Mouse (Mus musculus) layer of hippocampus, adult 11-12 months (tissue): ENCODE measurements at regions not wholly inside any gene's neighbourhood (a gene's known extent, or its start where the extent isn't known, plus 50 kb on each side); places are given as distances from the start of the nearest gene placed in this dataset.
"Not testable (repeated sequence)": the region's sequence is repeated elsewhere in the genome, so short reads cannot be mapped to it uniquely, and the experiment has no call there.

Experiments used
- DNase-seq: peaks from one replicate; pipeline ENCODE4 v3.0.0; 2022; ENCODE audit warnings: low spot score

GRCm38 (mm10) chr16:50009542-50009941, 209.2 kb downstream of the Cd47 start:
- peak; percentile 67 for DNase-seq

GRCm38 (mm10) chr16:50010074-50010473, 209.7 kb downstream of the Cd47 start:
- no peak for DNase-seq

- DNase-seq, result peak; percentile 24
Measured at GRCm38 (mm10) chr16:50010532-50010971, 210.2 kb downstream of the Cd47 start.

- no peak for DNase-seq
Measured at GRCm38 (mm10) chr16:50023885-50024284, 223.6 kb downstream of the Cd47 start.

- no peak for DNase-seq
Measured at GRCm38 (mm10) chr16:50026100-50026884, 226.0 kb downstream of the Cd47 start.

GRCm38 (mm10) chr16:50027189-50027588, 226.9 kb downstream of the Cd47 start:
- DNase-seq, result no peak

GRCm38 (mm10) chr16:50029711-50030110, 229.4 kb downstream of the Cd47 start:
- no peak for DNase-seq

- DNase-seq, result not testable (repeated sequence)
Measured at GRCm38 (mm10) chr16:50030355-50030754, 230.0 kb downstream of the Cd47 start.

GRCm38 (mm10) chr16:50030905-50031369, 230.6 kb downstream of the Cd47 start:
- no peak for DNase-seq

- DNase-seq, result no peak
Measured at GRCm38 (mm10) chr16:50032798-50033197, 232.5 kb downstream of the Cd47 start.

- DNase-seq, result no peak
Measured at GRCm38 (mm10) chr16:50036296-50036734, 236.0 kb downstream of the Cd47 start.

GRCm38 (mm10) chr16:50044103-50044502, 243.8 kb downstream of the Cd47 start:
- no peak for DNase-seq

GRCm38 (mm10) chr16:50045552-50046547, 245.5 kb downstream of the Cd47 start:
- DNase-seq, result peak; percentile 83

- DNase-seq, result no peak
Measured at GRCm38 (mm10) chr16:50063540-50063939, 263.2 kb downstream of the Cd47 start.

- no peak for DNase-seq
Measured at GRCm38 (mm10) chr16:50065336-50066082, 265.2 kb downstream of the Cd47 start.

GRCm38 (mm10) chr16:50069033-50069432, 268.7 kb downstream of the Cd47 start:
- DNase-seq, result no peak

GRCm38 (mm10) chr16:50070728-50071127, 270.4 kb downstream of the Cd47 start:
- no peak for DNase-seq

GRCm38 (mm10) chr16:50072853-50073360, 272.6 kb downstream of the Cd47 start:
- no peak for DNase-seq

- no peak for DNase-seq
Measured at GRCm38 (mm10) chr16:50073979-50074378, 273.6 kb downstream of the Cd47 start.

GRCm38 (mm10) chr16:50075641-50076040, 275.3 kb downstream of the Cd47 start:
- DNase-seq, result no peak

- DNase-seq, result no peak
Measured at GRCm38 (mm10) chr16:50081511-50081910, 281.2 kb downstream of the Cd47 start.

GRCm38 (mm10) chr16:50092318-50092717, 292.0 kb downstream of the Cd47 start:
- no peak for DNase-seq
